Mouse (Mus musculus): ENCODE measurements around the gene Gm4881.

GRCm38 (mm10) chr7:24912480-24912879 lies 31.8 kb downstream of the Gm4881 start:
- TF ChIP-seq CTCF (IDR thresholded peaks at IDR 0.05; ENCODE audit: extremely low read depth, insufficient read depth, low read length) (no peak), POLR2A (IDR thresholded peaks at IDR 0.05; ENCODE audit: extremely low read depth, insufficient read depth, low read length) (no peak)

Data from cortical plate, adult 2 months (tissue).